Mouse (Mus musculus) macrophage (primary cell): ENCODE data around the gene Olfr730. TPM values are rescaled to one million over a fixed set of nuclear protein-coding genes. Genes with fewer than 3 reads are reported as not detected.

Experiments used
- H3K27ac ChIP-seq: fragments of 350-480 bp; formaldehyde crosslinking; 2 replicates; pipeline ENCODE4 v1.9.0; 2021
- H3K36me3 ChIP-seq: fragments of 350-480 bp; formaldehyde crosslinking; 2 replicates; pipeline ENCODE4 v1.9.0; 2021; ENCODE audit errors: inconsistent target
- H3K4me3 ChIP-seq: fragments of 350-480 bp; formaldehyde crosslinking; 2 replicates; pipeline ENCODE4 v1.9.0; 2021; ENCODE audit errors: inconsistent target
- H3K79me2 ChIP-seq: fragments of 350-480 bp; formaldehyde crosslinking; 2 replicates; pipeline ENCODE4 v1.9.0; 2021; ENCODE audit errors: inconsistent target
- WGBS: methylation state at CpG from one replicate; pipeline ENCODE4 v1.1.7; 2026; ENCODE audit warnings: inconsistent platforms; ENCODE audit not compliant: missing documents; 5-methylcytosine and 5-hydroxymethylcytosine counted together
- polyA plus RNA-seq: library from polyadenylated mRNA; stranded (reverse); fragments of 250-400 nt; gene quantifications from 3 replicates; pipeline ENCODE4 v1.2.4, GENCODE M21; 2018; ENCODE audit warnings: inconsistent platforms
- total RNA-seq, 78 experiments: library from RNA; depleted of rRNA; stranded (reverse); fragments of 250-400 nt; gene quantifications; 1 replicate in 9 of 78; 2 replicates in 24 of 78; 3 replicates in 43 of 78; 4 replicates in 2 of 78; pipeline ENCODE4 v1.2.4; 2018; ENCODE audit warnings: inconsistent platforms in 56 of 78

Olfr730 gene
- total RNA-seq (2018; cell fraction: chromatin; rRNA removed), result not detected
- total RNA-seq (2018; cell fraction: cytosol; rRNA removed), result not detected
- total RNA-seq (2018; cell fraction: nucleus; rRNA removed), result not detected
- not detected in 3 replicates for polyA plus RNA-seq

GRCm38 (mm10) chr14:50188098-50188497, at the start of gene Olfr730:
Gene Olfr730, minus strand, starts transcription at chr14:50188198.
- Histone ChIP-seq H3K4me3 (no peak within 1 kb of the TSS), H3K36me3 (no peaks in the 10 kb centered on the region), H3K27ac (no peak within 1 kb of the TSS), H3K79me2 (no peaks in the 10 kb centered on the region)
- WGBS, result 64% methylated on average over 1 of the region's 1 CpGs

DNA sequence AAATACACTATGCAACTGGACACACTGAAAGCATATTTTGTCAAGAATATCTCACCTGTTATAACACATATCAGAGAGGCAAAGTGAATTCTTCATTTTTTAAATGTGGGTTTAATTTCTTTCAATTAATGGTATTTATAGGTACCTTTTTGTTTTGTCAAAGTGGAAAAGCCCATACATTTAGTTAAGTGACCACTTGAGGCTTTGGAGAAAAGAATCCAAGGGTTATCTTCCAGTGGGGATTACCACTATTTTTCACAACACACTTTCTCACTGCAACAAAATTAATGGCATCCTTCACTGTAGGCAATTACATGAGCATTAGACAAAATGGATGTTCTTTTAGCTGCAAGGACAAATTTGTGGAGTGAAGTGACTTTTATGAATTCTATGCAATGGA, 35.2 kb downstream of the Olfr730 start, which contains the start of gene Olfr729:
Gene Olfr729 (minus strand): TSS at position 101 of the 400 bp plus-strand sequence.
- Histone ChIP-seq H3K4me3 (no peak within 1 kb of the TSS), H3K79me2 (no peaks in the 10 kb centered on the region), H3K36me3 (no peaks in the 10 kb centered on the region), H3K27ac (no peak within 1 kb of the TSS)

DNA sequence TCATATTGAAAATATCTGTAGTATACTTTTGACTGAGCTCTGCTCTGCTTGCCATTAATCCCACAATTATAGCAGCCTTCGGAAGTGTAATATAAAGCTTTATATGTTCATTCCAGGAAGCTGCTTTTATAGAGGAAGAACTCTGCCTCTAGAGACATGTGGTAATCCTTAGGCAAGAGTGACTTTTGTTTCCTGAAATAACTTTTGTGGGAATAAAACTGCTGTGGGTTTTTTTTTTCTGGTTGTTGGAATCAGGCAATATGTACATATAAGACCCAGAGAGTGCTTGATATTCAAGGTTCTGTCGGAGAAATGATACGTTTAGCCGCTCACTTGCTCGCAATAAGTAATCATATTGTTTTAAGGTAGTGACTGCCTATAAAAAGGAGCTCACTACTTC, 45.4 kb downstream of the Olfr730 start, which contains the start of gene Olfr728:
Gene Olfr728 (minus strand): TSS at position 101 of the 400 bp plus-strand sequence.
- H3K36me3 ChIP-seq, result no peaks in the 10 kb centered on the region
- no peak within 1 kb of the TSS for H3K27ac ChIP-seq
- no peak within 1 kb of the TSS for H3K4me3 ChIP-seq
- 97% methylated on average over 5 of the region's 5 CpGs for WGBS
- H3K79me2 ChIP-seq, result no peaks in the 10 kb centered on the region

Other genes starting within 250 kb of the Olfr730 start
- gene Olfr724, start 224.9 kb downstream of the Olfr730 start, polyA plus RNA-seq, result not detected in 3 replicates
- gene Olfr725, start 147.8 kb downstream of the Olfr730 start, polyA plus RNA-seq, result not detected in 3 replicates
- not detected in 3 replicates for gene Olfr726, start 97.2 kb downstream of the Olfr730 start, polyA plus RNA-seq
- gene Olfr727, start 65.0 kb downstream of the Olfr730 start, polyA plus RNA-seq, result not detected in 3 replicates
- gene Olfr728, start 45.5 kb downstream of the Olfr730 start, polyA plus RNA-seq, result not detected in 3 replicates
- gene Olfr729, start 35.3 kb downstream of the Olfr730 start, polyA plus RNA-seq, result not detected in 3 replicates
- gene Olfr731, start 53.7 kb upstream of the Olfr730 start, polyA plus RNA-seq, result not detected in 3 replicates
- not detected in 3 replicates for gene Olfr732, start 96.0 kb upstream of the Olfr730 start, polyA plus RNA-seq
- gene Olfr733, start 113.3 kb upstream of the Olfr730 start, polyA plus RNA-seq, result not detected in 3 replicates
- not detected in 3 replicates for gene Olfr734, start 138.6 kb upstream of the Olfr730 start, polyA plus RNA-seq
- not detected in 3 replicates for gene Olfr735, start 160.7 kb upstream of the Olfr730 start, polyA plus RNA-seq
- gene Tlr11, start 169.7 kb upstream of the Olfr730 start, polyA plus RNA-seq, result 0.07 to 0.63 TPM (median 0.55 TPM) in 3 replicates
- not detected in 3 replicates for gene Olfr736, start 193.0 kb upstream of the Olfr730 start, polyA plus RNA-seq
- gene Olfr738, start 219.4 kb upstream of the Olfr730 start, polyA plus RNA-seq, result not detected in 3 replicates
- gene Olfr739, start 230.4 kb upstream of the Olfr730 start, polyA plus RNA-seq, result not detected in 3 replicates